Mouse (Mus musculus) lung, postnatal 0 days (tissue): ENCODE results near the gene Ankrd33.

ENCODE experiments used
- CTCF ChIP-seq: IDR thresholded peaks from 2 replicates; pipeline ENCODE4 v1.5.1; 2016; ENCODE audit warnings: antibody characterized with exemption, mild to moderate bottlenecking
- EP300 ChIP-seq: IDR thresholded peaks from 2 replicates; pipeline ENCODE4 v1.6.1; 2016; ENCODE audit warnings: antibody characterized with exemption, mild to moderate bottlenecking, control low read depth

GRCm38 (mm10) chr15:101076071-101077000, 39.2 kb upstream of the Ankrd33 start:
- TF ChIP-seq CTCF (no peak), EP300 (no peak)
